Mouse (Mus musculus) cerebellum, adult 9-10 months (tissue): ENCODE data around the gene Rpl36-ps4.
A peak's percentile ranks its signal among the peaks of the same experiment; 100 is the strongest.
"Not testable (repeated sequence)": the region's sequence is repeated elsewhere in the genome, so short reads cannot be mapped to it uniquely, and the experiment has no call there.

Experiments used
- DNase-seq: peaks from one replicate; pipeline ENCODE4 v3.0.0; 2022

The Rpl36-ps4 gene

DNA sequence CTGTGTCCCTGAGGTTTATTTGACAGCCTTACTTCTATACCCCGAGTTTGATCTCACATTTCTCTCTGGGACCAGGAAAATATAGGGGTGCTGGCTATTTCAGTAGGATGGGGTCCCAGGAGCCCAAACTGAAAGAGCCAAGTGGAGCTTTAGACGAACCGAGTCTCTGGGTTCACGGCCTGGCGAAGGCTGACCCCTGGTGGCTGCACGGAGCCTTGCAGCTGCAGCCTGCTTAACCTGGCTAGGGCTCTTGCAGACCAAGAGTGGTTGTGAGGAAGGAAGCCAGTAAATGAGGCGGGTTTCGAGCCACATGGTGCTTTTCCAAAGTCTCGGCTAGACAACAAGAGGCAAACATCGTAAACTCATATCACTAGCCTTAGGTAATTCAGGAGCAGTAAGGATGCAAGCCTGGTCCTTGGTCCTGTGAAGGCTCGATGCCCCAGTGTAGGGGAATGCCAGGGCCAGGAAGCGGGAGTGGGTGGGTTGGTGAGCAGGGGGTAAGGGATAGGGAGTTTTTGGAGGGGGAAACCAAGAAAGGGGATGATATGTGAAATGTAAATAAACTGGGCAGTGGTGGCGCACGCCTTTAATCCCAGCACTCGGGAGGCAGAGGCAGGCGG, 28.3 kb downstream of the Rpl36-ps4 start:
- peak; percentile 85 for DNase-seq

DNA sequence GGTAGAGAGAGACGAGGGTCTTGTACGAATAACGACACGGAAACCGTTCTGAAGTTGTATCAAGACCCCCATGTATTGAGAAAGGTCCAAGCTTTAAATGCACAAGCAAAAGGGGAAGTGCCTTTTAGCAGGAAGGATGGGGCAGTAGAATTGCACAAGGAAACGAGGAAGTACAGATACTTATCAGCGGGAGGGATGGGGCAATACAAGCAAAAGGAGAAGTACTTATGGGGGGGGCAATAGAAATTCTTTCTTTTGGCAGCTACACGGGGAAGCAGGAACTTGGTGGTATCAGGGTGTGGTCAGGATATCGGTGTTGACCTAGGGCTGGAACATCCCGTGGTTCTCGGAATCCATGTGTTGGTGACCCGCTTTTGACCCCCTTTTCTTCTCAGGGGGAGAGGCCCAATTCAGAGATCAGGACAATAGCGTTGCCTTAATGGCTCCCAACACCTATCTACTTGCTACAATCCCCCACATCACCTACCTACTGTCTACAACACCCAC, 33.9 kb downstream of the Rpl36-ps4 start:
- not testable (repeated sequence) for DNase-seq

DNA sequence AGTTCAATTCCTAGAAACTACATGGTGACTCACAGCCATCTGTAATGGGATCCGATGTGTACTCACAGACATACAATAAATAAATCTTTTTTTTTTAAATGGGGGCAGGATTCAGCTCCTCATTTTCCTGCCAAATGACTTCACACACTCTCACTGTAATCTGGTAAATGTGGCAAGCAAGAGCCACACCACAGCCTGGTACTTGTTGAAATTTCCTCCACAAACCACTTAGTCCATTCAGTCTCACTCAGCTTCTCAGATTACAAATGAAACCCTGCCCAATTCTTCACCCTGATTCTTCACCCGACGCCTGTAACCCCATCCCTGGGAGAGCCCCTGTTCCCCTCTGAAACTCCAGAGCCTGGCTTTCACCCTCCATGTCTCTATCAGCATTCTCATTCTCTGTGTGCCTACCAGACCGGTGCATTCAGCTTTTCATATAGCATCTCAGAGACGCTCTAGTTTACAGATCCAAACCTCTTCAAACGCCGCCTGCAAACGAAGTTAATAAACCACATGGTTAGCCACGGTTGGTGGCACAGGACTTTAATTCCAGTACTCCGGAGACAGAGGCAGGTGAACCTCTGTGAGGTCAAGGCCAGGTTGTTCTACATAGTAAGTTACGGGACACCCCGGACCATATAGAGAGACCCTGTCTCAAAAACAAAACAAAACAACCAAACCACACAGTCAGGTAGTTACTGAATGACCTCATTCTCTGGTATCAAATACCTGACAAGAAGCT, 36.5 kb downstream of the Rpl36-ps4 start:
- DNase-seq = no peak

DNA sequence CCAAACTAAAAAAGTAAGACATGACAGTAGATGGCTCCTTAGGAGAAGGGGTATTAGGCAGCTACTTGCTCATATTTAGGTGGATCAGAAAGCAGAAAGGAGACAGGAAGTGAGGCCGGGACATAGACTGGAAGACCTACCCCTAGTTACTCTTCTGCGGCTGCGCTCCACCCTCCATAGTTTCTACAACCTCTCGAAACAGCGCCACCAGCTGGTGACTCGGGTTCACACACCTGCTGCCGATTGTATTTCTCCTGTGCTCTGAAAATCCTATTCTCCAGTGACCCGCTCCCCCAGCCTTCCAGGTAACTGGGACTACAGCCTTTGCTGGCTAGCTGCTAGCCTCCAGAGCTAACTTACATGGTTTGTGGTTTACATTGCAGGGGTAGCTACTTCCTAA, 37.5 kb downstream of the Rpl36-ps4 start:
- DNase-seq = no peak

DNA sequence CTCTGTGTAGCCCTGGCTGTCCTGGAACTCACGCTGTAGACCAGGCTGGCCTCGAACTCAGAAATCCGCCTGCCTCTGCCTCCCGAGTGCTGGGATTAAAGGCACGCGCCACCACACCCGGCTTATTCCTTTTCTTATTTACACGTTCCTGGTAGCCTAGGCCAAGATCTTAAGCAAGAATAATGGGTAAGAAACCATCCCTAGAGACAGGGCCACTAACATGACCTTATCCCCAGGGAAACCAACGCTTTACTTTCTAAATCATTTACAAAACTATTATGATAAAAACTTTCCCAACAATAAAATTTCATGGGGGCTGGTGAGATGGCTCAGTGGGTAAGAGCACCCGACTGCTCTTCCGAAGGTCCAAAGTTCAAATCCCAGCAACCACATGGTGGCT, 38.6 kb downstream of the Rpl36-ps4 start:
- not testable (repeated sequence) for DNase-seq

DNA sequence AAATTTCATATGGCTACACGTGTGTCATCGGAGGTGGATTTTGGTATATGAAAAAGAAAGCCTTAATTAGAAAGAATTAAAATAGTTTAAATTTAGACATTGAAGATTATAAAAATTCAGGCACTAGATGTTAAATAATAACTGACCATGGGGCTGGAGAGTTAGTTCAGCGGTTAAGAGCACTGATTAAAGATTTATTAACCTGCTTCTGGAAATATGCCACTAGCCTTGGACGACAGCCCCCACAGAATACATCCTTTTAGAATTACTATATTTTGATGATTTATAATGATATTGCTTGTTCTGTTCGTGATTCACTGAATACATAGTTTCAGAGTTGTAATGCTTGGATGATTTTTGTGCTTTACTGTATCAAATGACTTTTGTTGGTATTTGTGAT, 39.2 kb downstream of the Rpl36-ps4 start:
- DNase-seq = not testable (repeated sequence)

DNA sequence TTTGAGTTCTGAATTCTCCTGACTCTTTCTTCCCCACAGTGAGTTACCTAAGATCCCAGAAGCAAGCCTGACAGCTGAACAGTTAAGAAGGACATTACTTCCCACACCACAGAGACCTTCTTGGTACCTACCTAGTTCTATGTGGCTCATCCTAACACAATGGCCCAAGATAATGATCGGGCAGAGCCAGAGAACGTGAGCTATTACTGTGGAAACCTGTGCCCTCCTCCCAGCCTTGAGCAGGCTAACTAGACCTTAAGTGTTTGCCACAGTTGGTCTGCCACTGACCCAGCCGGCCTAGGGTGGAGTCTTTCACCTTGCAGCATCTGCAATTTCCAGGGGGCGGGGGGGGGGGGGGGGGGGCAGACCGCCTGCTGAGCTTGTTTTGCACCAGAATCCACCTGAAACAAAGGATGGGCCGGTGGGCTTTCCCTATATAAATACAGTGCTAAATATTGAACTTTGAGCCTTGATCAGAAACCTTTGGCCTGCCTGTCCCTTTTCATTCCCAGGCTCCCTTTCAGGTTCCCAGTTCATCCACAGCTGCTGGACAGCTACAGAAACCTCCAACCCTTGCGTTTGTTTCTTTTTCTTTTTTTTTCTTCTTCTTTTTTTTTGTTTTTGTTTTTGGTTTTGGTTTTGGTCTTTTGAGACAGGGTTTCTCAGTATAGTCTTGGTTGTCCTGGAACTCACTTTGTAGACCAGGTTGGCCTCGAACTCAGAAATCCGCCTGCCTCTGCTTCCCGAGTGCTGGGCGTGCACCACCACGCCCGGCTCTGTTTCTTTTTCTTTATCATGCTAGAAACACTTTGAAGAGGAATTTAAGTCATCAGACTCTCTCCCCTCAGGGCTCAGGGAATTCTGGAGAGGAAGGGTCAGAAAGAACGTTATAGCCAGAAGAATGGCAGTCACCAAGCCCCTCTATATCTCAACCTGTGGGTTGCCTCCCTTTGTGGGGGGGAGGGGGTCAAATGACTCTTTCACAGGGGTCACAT, 42.6 kb downstream of the Rpl36-ps4 start:
- no peak for DNase-seq

DNA sequence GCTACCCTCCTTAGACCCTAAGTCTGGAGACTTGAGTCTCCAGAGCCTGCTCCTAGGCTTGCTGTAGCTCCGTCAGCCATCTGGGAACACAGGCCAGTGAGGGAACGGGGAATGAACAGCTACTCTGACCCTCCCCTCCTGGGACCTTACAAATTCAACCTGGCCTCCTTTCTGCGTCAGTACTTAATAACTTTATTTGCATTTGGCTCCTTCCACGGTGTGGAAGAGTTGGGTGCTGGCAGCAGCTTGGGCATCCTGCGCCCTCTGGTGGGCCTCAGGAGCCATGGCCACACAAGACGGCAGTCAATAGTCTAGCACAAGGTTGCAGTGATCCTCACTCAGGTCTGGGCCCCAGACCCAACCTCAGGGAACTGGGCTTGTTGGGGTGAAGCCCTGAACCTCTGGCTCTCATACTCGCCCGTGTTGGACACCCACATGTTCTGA, 47.7 kb downstream of the Rpl36-ps4 start:
- not testable (repeated sequence) for DNase-seq
